Mouse (Mus musculus) T-helper 2 cell (primary cell): ENCODE data around the gene Wrb.

ENCODE experiments used
- in situ Hi-C: fragments of 300-600 bp; cut with MboI, MseI; formaldehyde crosslinking; loops from one replicate; pipeline ENCODE4 v1.15.1; 2025; ENCODE audit warnings: high pct_unique_total_duplicates

Gene Wrb

DNA sequence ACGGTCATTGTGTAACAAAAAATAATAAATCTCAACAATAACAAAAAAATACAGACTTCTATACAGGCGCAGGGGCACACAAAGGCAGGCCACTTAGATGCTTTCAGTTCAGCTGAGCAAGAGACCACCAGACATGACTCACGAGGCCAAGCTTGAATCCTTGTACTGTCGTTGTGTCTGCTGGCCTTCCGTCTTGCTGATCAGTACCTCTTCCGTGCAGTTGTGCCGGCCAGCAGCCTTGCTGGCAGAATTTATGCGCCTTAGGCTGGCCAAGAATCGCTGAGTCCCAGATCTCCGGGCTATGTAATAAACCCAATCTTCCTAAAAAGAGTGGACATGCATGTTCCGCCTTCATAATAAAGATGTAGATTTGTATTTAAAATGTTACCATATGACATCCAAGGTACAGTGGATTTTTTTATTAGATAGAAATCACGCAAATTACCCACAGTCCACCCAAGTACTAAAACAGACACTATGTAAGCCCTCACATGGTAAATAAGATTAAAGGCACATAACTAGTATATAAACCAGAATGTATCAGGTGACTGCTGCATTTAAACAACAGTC is 13.4 kb downstream of the Wrb start:
- in situ Hi-C loops, result no loop called here

DNA sequence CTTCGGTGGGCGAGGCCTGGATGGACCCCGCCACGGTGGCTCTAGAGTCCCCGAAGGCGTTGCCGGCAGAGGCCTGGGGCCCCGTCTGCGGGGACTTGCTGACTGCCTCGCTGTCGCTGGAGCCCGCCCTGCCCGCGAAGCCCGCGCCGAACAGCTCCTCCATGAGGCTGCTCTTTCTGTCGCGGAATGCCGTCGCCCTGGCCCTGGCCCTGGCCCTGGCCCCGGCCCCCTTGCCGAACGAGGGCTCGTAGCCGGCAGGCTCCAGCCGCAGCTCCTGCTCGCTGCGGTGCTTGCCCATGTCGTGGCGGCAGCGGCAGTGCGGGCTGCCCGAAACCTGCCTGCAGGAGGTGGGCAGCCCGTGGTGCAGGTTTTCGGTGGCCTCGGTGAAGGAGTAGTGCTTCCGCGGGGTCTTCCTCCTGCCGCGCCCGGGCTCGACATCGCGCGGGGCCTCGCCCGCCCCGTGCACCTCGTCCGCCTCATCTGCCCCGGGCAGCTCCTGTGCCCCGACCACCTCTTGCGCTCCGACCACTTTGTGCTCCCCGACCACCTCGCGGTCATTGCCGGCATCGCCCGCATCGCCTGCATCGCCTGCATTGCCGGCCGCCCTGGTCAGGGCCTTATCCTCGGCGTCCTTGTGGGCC is 14.0 kb downstream of the Wrb start:
- in situ Hi-C loops, result no loop called here

DNA sequence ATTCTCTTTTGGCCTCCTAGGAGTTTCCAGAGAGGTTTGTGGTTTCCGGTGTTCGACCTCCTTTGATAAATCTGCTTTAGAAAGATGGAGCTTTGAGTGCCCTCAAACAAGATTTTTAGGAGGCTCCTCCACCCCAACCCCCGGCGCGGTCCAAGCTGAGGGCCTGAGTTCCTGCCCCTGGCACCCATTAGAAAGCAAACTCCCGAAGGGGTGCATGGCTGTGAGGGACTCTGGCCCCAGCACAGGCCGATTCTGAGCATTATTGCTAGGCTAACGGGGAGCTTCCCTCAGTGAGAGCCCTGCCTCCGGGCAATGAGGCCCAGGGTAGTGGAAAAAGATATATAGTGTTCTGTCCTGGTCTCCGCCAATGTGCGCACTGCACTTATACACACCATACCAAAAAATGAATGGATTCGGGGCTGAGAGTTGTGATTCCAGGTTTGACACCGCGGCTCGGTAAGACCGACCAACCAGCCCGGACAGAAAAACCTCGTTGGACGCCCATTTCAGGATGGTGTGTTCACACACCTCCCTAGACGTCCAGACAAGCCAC is 14.7 kb downstream of the Wrb start:
- in situ Hi-C loops, result no loop called here

DNA sequence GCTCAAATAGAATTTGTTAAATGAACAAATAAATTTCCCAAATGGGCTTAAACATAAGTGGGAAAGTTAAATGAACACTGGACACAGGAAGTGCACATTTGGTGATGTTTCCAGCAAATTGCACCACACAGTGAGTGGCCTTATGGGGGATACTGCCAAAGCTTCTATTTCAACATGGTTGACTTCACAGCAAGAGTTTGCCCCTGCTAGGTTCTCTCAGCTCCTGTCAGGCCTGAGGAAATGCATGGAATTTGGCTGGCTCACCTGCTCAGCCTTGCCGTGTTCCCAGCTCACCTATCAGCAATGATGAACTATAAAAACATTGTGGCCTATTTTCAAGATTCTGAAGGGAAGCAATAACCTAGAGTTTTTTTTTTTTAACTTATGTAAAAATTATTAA is 15.7 kb downstream of the Wrb start:
- in situ Hi-C loops, result no loop called here

DNA sequence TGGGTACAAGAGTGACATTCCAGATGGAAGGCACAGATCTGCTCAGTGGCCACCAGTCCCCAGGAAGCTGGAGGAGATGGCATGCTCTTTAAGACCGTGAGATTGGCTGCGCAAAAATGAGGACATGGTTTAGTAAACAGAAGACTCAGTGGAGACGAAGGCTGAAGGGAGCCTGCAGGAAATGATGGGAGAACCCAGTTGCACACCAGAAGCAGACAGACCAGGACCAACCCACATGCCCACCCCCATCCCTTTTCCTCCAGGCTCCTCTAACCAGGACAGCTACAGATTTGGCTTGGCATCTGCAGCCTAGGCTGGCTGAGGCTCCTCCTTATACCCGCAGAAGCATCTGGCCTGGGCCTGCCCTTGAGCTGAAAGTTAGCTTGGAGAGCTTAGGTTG is 16.1 kb downstream of the Wrb start:
- in situ Hi-C loops, result no loop called here

DNA sequence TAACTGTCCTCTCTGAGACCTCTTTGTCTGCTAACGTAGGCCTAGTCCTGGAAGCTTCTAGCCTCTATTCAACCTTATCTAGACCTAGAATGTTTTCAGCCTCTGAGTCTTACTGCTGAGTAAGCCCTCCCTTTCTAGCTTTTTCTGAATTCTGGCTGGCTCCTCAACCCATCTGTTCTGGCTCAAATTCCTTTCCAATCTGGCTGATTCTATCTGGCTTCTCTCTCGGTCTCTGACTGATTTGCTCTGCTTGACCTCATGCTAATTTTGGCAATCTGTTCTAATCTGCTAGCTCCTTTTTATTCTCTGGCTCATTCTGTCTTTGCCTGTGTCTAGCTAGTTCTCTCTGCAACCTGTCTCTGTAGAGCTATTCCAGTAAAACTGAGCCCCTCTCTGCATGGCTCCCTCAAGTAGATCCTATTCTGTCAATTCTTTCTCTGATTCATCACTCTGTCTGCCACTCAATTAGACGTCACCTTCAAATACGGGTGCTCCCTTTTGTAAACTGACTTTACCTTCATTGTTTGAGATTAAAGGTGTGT is 20.6 kb downstream of the Wrb start:
- in situ Hi-C loops, result no loop called here

DNA sequence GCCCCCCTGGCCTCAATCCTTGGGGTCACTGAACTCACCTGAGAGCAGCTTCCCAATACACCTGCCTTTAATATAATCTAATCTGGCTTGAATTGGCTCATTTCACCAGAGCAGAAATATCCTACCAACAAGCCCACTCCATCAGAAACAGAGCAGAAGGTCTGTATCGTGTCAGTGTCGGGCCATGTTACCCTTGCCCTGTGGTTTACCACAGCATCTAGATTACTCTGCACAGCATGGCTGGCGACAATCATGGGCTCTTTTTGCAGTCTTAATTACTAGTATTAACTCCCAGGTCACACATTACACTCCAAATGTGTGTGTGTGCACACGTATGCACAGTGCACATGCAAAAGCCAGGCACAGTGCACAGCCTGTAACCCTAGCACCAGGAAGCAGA is 23.6 kb downstream of the Wrb start:
- in situ Hi-C loops, result no loop called here

DNA sequence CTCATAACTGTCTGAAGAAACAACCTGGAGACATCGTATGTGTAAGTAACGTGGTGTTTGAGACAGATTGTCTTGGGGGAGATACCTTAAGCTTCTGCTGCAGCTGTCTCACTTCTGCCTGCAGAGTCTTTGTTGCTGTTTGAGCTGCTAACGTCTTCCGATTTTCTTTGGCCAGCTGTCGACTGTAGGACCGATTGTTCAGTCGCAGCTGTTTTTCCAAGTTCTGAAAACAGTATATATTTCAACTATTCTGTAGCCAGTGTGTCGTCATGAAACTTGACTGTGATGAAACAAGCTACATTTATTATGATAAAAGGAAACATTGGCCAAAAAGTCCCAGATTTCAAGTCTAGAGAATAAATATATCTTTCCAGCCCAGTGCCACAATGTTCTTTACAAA is 28.4 kb downstream of the Wrb start:
- in situ Hi-C loops, result no loop called here

DNA sequence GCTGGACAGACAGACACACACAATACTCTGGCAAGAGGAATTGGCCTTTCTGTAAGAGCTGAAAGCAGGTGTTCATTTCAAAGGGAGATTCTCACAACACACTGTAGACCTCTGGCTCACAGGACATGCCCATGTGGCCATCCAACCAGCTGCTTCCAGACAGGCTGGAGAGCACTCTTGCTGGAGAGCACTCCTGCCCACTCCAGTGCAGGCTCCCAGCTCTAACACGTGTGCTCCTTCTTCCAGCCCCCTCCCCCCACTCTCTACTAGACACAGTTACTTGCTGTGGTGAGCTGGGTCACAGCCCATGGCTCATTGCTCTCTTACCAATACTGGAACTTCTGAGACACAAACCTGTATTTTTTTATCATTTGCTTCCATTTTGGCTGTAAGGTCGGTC is 30.2 kb downstream of the Wrb start:
- in situ Hi-C loops, result no loop called here

DNA sequence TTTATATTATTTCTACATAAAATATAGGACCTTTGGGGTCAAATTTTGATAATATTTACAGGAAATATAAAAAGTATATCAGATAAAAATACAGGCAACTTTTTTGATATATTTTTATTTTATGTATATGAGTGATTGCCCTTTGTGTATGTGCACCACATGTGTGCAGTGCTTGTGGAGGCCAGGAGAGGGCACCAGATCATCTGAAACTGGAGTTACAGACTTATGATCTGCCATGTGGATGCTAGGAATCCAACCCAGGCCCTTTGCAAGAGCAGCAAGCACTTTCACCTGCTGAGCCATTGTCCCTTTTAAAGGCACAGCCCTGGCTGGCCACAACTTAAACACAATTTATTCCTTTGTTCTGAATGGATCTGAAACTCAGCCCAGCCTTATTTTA is 33.9 kb downstream of the Wrb start:
- in situ Hi-C loops, result no loop called here

DNA sequence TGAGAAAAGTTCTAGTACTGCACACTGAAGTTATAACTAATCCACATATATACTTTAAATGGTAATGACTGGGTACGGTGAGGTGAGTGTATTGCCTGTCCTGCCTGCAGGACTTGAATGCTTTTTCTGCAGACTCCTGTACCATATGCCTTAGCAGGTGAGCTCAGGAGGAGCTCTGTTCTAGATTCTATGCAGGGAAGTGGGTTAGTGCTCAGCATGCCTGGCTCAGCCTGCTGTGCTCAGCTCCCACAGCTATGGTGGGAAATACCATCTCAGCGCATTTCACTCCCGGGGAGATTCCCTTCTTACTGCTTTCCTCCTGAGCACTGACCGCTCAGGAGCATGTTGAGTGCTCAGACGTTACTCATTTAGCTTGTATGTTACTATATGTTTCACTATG is 42.4 kb downstream of the Wrb start:
- in situ Hi-C loops, result no loop called here

DNA sequence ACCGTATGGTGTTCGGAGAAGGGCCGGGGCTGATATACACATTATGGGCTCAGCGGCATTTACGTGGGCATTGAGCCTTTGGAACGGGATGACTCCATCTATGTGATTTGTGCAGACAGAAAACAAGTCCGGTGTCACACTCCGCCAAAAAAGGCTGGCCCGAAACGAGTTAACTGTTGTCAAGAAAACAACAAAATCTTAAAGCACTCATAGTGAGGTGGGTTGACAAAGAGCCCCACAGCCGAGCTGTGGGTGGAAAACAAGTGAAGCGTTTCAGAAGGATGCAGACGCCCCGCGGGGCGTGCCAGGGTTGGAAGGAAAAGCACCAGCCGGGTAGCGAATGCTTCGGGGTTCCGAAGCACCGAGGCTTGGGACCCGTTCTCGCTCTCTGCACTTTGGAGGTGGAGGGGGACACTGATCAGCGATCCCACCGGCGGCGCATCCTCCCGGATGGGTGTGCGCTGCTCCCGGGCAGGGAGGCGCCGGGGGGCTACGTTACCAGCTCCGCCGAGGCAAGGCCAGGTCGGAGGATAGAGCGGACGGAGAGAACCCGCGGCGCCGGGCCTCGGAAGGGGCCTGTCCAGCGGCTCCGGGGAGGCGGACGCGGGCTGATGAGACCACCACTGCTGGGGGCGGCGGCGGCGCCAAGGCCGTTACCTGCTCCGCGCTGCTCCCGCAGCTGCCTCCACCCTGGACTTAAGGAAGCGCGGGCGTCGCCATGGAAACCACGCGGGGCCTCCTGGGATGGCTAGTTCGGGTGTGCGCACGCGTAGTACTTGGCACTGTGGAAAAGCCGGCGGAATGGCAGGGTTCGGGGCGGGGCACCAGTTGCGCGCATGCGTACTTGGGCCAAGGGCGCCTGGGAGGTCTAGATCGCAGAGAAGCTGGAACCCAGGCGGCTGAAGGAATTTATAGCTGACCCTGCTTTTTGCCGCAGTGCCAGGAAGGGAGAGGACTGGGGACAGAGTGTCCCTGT is 46.6 kb downstream of the Wrb start, which contains the start of gene Lca5l:
TSS of gene Lca5l (minus strand) at position 741 of the 976 bp plus-strand sequence.
- in situ Hi-C loops, result no loop called here

DNA sequence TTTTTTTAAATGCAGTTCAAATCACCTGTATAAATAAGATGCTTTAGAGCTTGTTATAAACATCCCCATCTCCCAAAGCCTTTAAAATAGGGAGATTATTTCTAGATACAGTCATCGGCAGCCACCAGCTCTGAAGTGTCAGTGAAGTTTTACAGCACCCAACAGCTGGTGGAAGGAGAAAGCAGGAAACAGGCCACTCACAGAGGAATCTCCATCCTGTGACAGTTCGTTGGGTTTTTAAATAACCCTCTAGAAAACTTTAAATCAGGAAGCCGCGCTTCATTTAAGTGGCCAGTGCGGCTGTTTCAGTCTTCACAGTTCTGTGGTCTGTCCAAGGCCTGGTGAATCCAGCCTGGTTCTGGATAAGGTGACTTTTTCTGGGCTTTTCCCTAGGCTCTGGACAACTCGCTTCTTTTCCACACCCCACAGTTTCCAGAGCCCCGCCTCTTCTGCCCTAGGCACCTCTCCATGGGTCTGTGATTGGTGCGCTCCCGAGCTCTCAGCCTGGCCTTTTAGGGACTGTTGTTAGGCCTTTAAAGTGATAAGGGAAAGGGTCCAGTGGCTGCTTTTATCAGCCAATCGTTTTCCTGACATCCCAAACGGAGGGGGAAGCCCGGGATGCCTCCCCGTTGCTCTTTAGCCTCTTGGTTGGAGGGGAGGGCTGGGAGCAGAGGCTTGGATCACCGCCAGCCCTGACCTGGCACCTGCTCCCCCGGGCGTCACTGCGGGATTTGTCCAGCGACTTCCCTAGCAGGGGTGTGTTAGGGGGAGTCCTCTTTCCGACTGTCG is 54.9 kb downstream of the Wrb start, which contains the start of gene Sh3bgr:
TSS of gene Sh3bgr (plus strand) at position 538 of the 789 bp plus-strand sequence.
- in situ Hi-C loops, result no loop called here

DNA sequence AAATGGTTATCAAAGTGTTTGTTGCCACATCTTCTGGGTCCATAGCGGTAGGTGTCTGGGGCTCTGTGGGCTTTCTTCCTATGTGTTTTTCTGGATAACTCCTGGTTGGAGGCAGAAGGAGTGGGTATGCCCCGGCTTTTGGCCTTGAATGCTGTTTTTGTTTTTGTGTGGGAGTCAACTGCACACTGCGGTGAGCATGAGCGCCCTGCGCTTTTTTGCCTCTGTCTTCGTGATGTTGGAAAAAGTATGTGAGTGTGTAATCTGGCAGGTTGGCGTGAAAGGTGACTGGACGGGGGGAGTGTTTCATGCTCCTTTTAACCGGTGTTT is 55.5 kb downstream of the Wrb start:
- in situ Hi-C loops, result no loop called here

DNA sequence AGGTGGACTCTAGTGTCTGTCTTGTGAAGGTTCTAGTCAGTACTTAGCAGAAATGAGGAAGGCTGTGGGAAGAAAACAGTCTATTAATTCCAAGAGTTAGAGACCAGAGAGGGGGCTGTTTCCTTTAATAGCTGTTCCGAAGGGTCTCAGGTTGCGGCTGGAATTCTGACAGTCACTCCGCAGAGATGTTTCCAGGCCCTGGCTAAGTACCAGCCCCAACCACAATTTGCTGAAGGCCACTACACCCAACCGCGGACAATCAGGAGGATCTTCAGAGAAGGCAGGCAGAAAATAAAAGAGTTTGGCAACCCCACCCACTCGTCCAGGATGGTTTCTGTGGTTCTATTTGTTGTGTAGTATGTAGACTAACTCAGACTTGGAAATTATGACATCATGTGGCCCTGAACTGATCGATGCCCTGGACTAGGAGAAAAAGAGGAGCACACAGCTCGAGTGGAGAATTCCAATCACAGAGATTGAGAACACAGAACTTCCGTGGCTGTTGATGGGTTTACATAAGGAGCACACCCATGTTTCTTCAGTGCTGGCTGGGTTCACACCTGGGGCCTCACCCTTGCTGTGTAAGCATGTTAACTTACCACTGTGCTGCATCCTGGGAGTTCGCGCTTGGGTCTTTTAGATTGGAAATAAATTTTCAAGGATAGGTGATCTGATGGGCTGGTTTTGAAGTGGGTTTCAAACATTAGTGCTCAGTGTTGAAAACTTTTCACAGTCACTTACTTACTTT is 56.5 kb downstream of the Wrb start:
- in situ Hi-C loops, result no loop called here
